Mouse (Mus musculus) MEL (cell line): ENCODE measurements around the gene Foxp3.

Experiments used
- CHD2 ChIP-seq: IDR thresholded peaks from 2 replicates; pipeline ENCODE4 v1.6.1; 2011; ENCODE audit warnings: low read length, improper control_type of control experiment
- CTCF ChIP-seq, 3 experiments: IDR thresholded peaks in 2 of 3; conservative IDR thresholded peaks in 1 of 3; 2 replicates each; pipeline ENCODE4 v1.5.1; 2011 to 2012; ENCODE audit warnings: low read length in 3 of 3, low read depth in 2 of 3, mild to moderate bottlenecking in 2 of 3, improper control_type of control experiment in 1 of 3, inconsistent platforms in 1 of 3, mixed read lengths in 1 of 3, moderate library complexity in 1 of 3; ENCODE audit not compliant: control insufficient read depth in 1 of 3, insufficient read depth in 1 of 3, poor library complexity in 1 of 3, severe bottlenecking in 1 of 3
- ELF1 ChIP-seq: IDR thresholded peaks from 2 replicates; pipeline ENCODE4 v1.6.1; 2014; ENCODE audit warnings: low read depth, mild to moderate bottlenecking, inconsistent platforms, low read length, improper control_type of control experiment, moderate library complexity
- EP300 ChIP-seq, 2 experiments: IDR thresholded peaks; 2 replicates each; pipeline ENCODE4 v1.6.1; 2011; ENCODE audit warnings: improper control_type of control experiment in 2 of 2, low read length in 2 of 2, low read depth in 1 of 2, mild to moderate bottlenecking in 1 of 2
- ETS1 ChIP-seq: IDR thresholded peaks from 2 replicates; pipeline ENCODE4 v1.6.1; 2012; ENCODE audit warnings: low read depth, mild to moderate bottlenecking, inconsistent platforms, low read length, improper control_type of control experiment, moderate library complexity
- MAX ChIP-seq: IDR thresholded peaks from 2 replicates; pipeline ENCODE4 v1.6.1; 2011; ENCODE audit warnings: low read length, improper control_type of control experiment
- MYC ChIP-seq: IDR thresholded peaks from 2 replicates; pipeline ENCODE4 v1.6.1; 2011; ENCODE audit warnings: low read depth, mild to moderate bottlenecking, low read length, improper control_type of control experiment, moderate library complexity
- POLR2A ChIP-seq, 2 experiments: IDR thresholded peaks; 2 replicates each; pipeline ENCODE4 v1.6.1; 2011 to 2012; ENCODE audit warnings: low read length in 2 of 2, mild to moderate bottlenecking in 2 of 2, control low read depth in 1 of 2, improper control_type of control experiment in 1 of 2, low read depth in 1 of 2, moderate library complexity in 1 of 2; ENCODE audit not compliant: control insufficient read depth in 1 of 2, insufficient read depth in 1 of 2, poor library complexity in 1 of 2
- RCOR1 ChIP-seq: IDR thresholded peaks from 2 replicates; pipeline ENCODE4 v1.6.1; 2012; ENCODE audit warnings: low read depth, mild to moderate bottlenecking, inconsistent platforms, low read length, improper control_type of control experiment
- SIN3A ChIP-seq: IDR thresholded peaks from 2 replicates; pipeline ENCODE4 v1.6.1; 2012; ENCODE audit warnings: low read length, improper control_type of control experiment, inconsistent platforms
- TAL1 ChIP-seq: IDR thresholded peaks from 2 replicates; pipeline ENCODE4 v1.6.1; 2012; ENCODE audit warnings: mild to moderate bottlenecking, inconsistent platforms, low read length, moderate library complexity, mixed read lengths
- USF2 ChIP-seq, 2 experiments: IDR thresholded peaks; 2 replicates each; pipeline ENCODE4 v1.6.1; 2011 to 2012; ENCODE audit warnings: improper control_type of control experiment in 2 of 2, low read length in 2 of 2, borderline replicate concordance in 1 of 2, inconsistent platforms in 1 of 2, low read depth in 1 of 2, mild to moderate bottlenecking in 1 of 2; ENCODE audit not compliant: insufficient read depth in 1 of 2

DNA sequence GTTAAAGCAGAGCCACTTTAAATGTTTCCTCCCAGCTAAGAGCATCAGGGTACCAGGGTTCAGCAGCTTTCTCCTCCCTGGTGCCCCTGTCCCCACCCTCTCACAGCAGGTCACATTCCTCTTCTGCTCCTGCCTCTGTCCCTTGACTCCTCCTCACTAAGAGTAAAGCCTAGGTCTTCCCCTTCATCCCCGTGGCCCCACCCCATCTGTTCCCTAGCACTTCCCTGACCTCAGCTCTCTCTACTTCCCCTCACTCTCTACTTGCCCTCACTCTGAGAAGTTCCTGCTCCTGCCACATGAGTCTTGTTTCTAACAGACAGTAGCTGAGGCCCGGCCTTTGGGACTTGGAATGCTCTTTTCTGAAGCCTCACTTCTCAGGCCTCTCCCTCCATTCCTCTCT lies 10.4 kb upstream of the Foxp3 start:
- TF ChIP-seq POLR2A (IDR thresholded peaks at IDR 0.05; ENCODE audit: control insufficient read depth in 1 of 2, insufficient read depth in 1 of 2, low read depth in 1 of 2, low read length in 2 of 2, poor library complexity in 1 of 2): no peak
- TF ChIP-seq CTCF (IDR thresholded peaks at IDR 0.05 in 2 of 3, conservative IDR thresholded peaks at IDR 0.05 in 1 of 3; ENCODE audit: control insufficient read depth in 1 of 3, insufficient read depth in 1 of 3, low read depth in 2 of 3, low read length in 3 of 3, poor library complexity in 1 of 3, severe bottlenecking in 1 of 3): no peak
- TF ChIP-seq MYC: no peak
- TF ChIP-seq SIN3A: no peak
- TF ChIP-seq RCOR1: no peak
- TF ChIP-seq CHD2: no peak
- no peak for TF ChIP-seq MAX
- TF ChIP-seq TAL1: no peak
- no peak for TF ChIP-seq ETS1
- TF ChIP-seq EP300 (IDR thresholded peaks at IDR 0.05; ENCODE audit: low read depth in 1 of 2, low read length in 2 of 2): no peak
- TF ChIP-seq ELF1: no peak
- TF ChIP-seq USF2 (IDR thresholded peaks at IDR 0.05; ENCODE audit: borderline replicate concordance in 1 of 2, insufficient read depth in 1 of 2, low read depth in 1 of 2, low read length in 2 of 2): no peak
